Comparison of ENCODE assay signal across 13 mouse cellular contexts in genomic region chr9:32508118-32508517, GRCm38 (mm10). TPM values are rescaled to one million over a fixed set of nuclear protein-coding genes. Genes with fewer than 3 reads are reported as not detected.
DNase-seq lines count a peak whose midpoint lies in the region; ATAC-seq and TF ChIP-seq lines count a peak whose summit lies in the region.
"Had no signal": no experiment of that assay in that cellular context is flagged by ENCODE, and none has a peak within 500 bp of the region (broad histone marks: within the 10 kb centered on the region; RNA-seq: fewer than 3 reads in every experiment).

No protein-coding gene starts in this region.

- H3K9ac ChIP-seq in liver, adult 2 months (ENCODE audit: low read depth, low read length): no peak overlapping the region
- H3K9ac ChIP-seq in liver, embryonic 11.5 days (ENCODE audit: low read depth, low read length): no peak overlapping the region
- no peak overlapping the region for H3K9ac ChIP-seq in embryonic facial prominence, embryonic 12.5 days
- no peak overlapping the region for H3K9ac ChIP-seq in liver, embryonic 15.5 days
- H3K9ac ChIP-seq: embryonic facial prominence, embryonic 15.5 days had no signal

- TF ChIP-seq CTCF in gastrocnemius, adult 2 months (IDR thresholded peaks at IDR 0.05): no peak
- no peak for TF ChIP-seq CTCF in liver, adult 2 months (IDR thresholded peaks at IDR 0.05; ENCODE audit: low read depth, low read length)

- no peaks in the 10 kb centered on the region for H3K79me2 ChIP-seq in liver, adult 2 months (ENCODE audit: control insufficient read depth, insufficient read depth, low read length)

- H3K9me3 ChIP-seq in liver, embryonic 11.5 days (ENCODE audit: control insufficient read depth, low read length): no peaks in the 10 kb centered on the region
- H3K9me3 ChIP-seq in embryonic facial prominence, embryonic 12.5 days: no peaks in the 10 kb centered on the region
- H3K9me3 ChIP-seq in liver, embryonic 15.5 days (replicated peaks): no peaks in the 10 kb centered on the region
- H3K9me3 ChIP-seq: embryonic facial prominence, embryonic 15.5 days; hindbrain, embryonic 10.5 days had no signal

- H3K36me3 ChIP-seq in liver, adult 2 months (ENCODE audit: control insufficient read depth, insufficient read depth, low read length): no peaks in the 10 kb centered on the region
- H3K36me3 ChIP-seq in liver, embryonic 11.5 days (ENCODE audit: control insufficient read depth, insufficient read depth, low read length): no peaks in the 10 kb centered on the region
- H3K36me3 ChIP-seq in embryonic facial prominence, embryonic 12.5 days: no peaks in the 10 kb centered on the region
- no peaks in the 10 kb centered on the region for H3K36me3 ChIP-seq in liver, embryonic 15.5 days (replicated peaks)
- H3K36me3 ChIP-seq: embryonic facial prominence, embryonic 15.5 days; hindbrain, embryonic 10.5 days had no signal

- DNase-seq in gastrocnemius, adult 2 months: no peak
- DNase-seq in gastrocnemius, adult 8-10 months (ENCODE audit: low spot score in 2 of 2): no peak
- DNase-seq in liver, adult 2 months (ENCODE audit: extremely low read depth, low read depth, low spot score): no peak
- no peak for DNase-seq in liver, embryonic 11.5 days (ENCODE audit: low spot score)
- DNase-seq in T-cell, adult 2 months (ENCODE audit: low spot score): no peak
- no peak for DNase-seq in frontal cortex, postnatal 36 days (ENCODE audit: low spot score in 2 of 2)
- DNase-seq: adrenal gland, adult 2 months; cerebellum, adult 11-12 months; midbrain, embryonic 14.5 days had no signal

- H3K27ac ChIP-seq in gastrocnemius, adult 2 months: peak overlapping the region; percentile 87
- H3K27ac ChIP-seq in liver, adult 2 months (replicated peaks; ENCODE audit: insufficient read depth, low read depth, low read length): peak overlapping the region; percentile 53; the same call in 1 of the 2 replicates
- no peak overlapping the region for H3K27ac ChIP-seq in liver, embryonic 11.5 days (ENCODE audit: low read depth, low read length)
- H3K27ac ChIP-seq in embryonic facial prominence, embryonic 12.5 days: peak overlapping the region; percentile 61; the same call in 1 of the 2 replicates
- peak overlapping the region; percentile 54 for H3K27ac ChIP-seq in liver, embryonic 15.5 days (replicated peaks)
- H3K27ac ChIP-seq: embryonic facial prominence, embryonic 15.5 days had no signal

- WGBS in liver, adult 2 months: 68% methylated on average over 8 of the region's 8 CpGs
- WGBS in liver, embryonic 11.5 days: 55% methylated on average over 8 of the region's 8 CpGs
- 30% methylated on average over 8 of the region's 8 CpGs for WGBS in embryonic facial prominence, embryonic 12.5 days
- WGBS in liver, embryonic 15.5 days (ENCODE audit: insufficient replicate concordance): 47% methylated on average over 8 of the region's 8 CpGs

- no peak for TF ChIP-seq POLR2A in liver, adult 2 months (IDR thresholded peaks at IDR 0.05; ENCODE audit: extremely low read depth, insufficient read depth, low read length)

- no peaks in the 10 kb centered on the region for H3K27me3 ChIP-seq in liver, adult 2 months (ENCODE audit: control insufficient read depth, insufficient read depth, low read length)
- peaks cover 3% of the 10 kb centered on the region for H3K27me3 ChIP-seq in liver, embryonic 11.5 days (replicated peaks; ENCODE audit: control insufficient read depth, insufficient read depth, low read length)
- no peaks in the 10 kb centered on the region for H3K27me3 ChIP-seq in embryonic facial prominence, embryonic 12.5 days
- peaks cover 9% of the 10 kb centered on the region; the same call in 1 of the 2 replicates for H3K27me3 ChIP-seq in liver, embryonic 15.5 days
- H3K27me3 ChIP-seq: embryonic facial prominence, embryonic 15.5 days had no signal

- no peak for ATAC-seq in liver, embryonic 11.5 days (replicated peaks; ENCODE audit: low FRiP score)
- no peak for ATAC-seq in embryonic facial prominence, embryonic 12.5 days (ENCODE audit: insufficient number of reproducible peaks, insufficient read depth, low FRiP score, low TSS enrichment)
- no peak for ATAC-seq in liver, embryonic 15.5 days (ENCODE audit: insufficient read depth)

- H3K4me2 ChIP-seq in liver, embryonic 11.5 days: no peak overlapping the region
- no peak overlapping the region for H3K4me2 ChIP-seq in embryonic facial prominence, embryonic 12.5 days (replicated peaks)
- H3K4me2 ChIP-seq in liver, embryonic 15.5 days: peak overlapping the region; percentile 9; the same call in 1 of the 2 replicates
- H3K4me2 ChIP-seq: embryonic facial prominence, embryonic 15.5 days had no signal

- H3K4me3 ChIP-seq in gastrocnemius, adult 2 months: peak overlapping the region; percentile 51
- no peak overlapping the region for H3K4me3 ChIP-seq in liver, adult 2 months (ENCODE audit: insufficient read depth, low read depth, low read length)
- H3K4me3 ChIP-seq in liver, embryonic 11.5 days (ENCODE audit: low read depth, low read length): no peak overlapping the region
- H3K4me3 ChIP-seq in embryonic facial prominence, embryonic 12.5 days: no peak overlapping the region
- H3K4me3 ChIP-seq in liver, embryonic 15.5 days (replicated peaks): no peak overlapping the region
- H3K4me3 ChIP-seq: embryonic facial prominence, embryonic 15.5 days; hindbrain, embryonic 10.5 days had no signal

- intact Hi-C loops in gastrocnemius, adult 2 months (cut with DNase I): loop anchor here (5.0 kb wide), 1 partner anchor 34 kb away; the partner anchor contains the start of gene Fli1

- no peaks in the 10 kb centered on the region; the same call in 1 of the 2 replicates for H3K4me1 ChIP-seq in liver, adult 2 months (ENCODE audit: control insufficient read depth, insufficient read depth, low read length)
- peaks cover 52% of the 10 kb centered on the region for H3K4me1 ChIP-seq in liver, embryonic 11.5 days (replicated peaks; ENCODE audit: control insufficient read depth, insufficient read depth, low read length)
- H3K4me1 ChIP-seq in embryonic facial prominence, embryonic 12.5 days: peaks cover 75% of the 10 kb centered on the region
- peaks cover 45% of the 10 kb centered on the region for H3K4me1 ChIP-seq in liver, embryonic 15.5 days (replicated peaks)

RNA-seq across cellular contexts. Expression of gene Fli1, which starts 34.5 kb away (rescaled TPM):
- total RNA-seq in gastrocnemius, adult 2 months (2021): 1 to 10 TPM; 7.9 to 8.5 TPM
- 1 to 10 TPM; 4.3 to 9.0 (median 5.6) TPM for total RNA-seq in gastrocnemius, adult 8-10 months (2022)
- 3.0 and 4.2 TPM in 2 replicates for total RNA-seq in liver, adult 2 months (2014; rRNA removed)
- polyA plus RNA-seq in liver, adult 2 months (2012; rRNA removed): 1.1 and 1.6 TPM in 2 replicates
- polyA plus RNA-seq in liver, embryonic 11.5 days (2014; fragmentation: Nextera tagmentation; extraction: Ambion mirVana): 23.1 and 24.3 TPM in 2 replicates
- polyA plus RNA-seq in embryonic facial prominence, embryonic 12.5 days (2016; fragmentation: Nextera tagmentation; extraction: Ambion mirVana): 39.2 and 40.9 TPM in 2 replicates
- polyA plus RNA-seq in liver, embryonic 15.5 days (2015; fragmentation: Nextera tagmentation; extraction: Ambion mirVana): 8.1 and 9.1 TPM in 2 replicates
